ENCODE assay signal across 28 mouse cellular contexts in genomic region chrX:59201146-59201545, GRCm38 (mm10).
"Had no signal": no experiment of that assay in that cellular context is flagged by ENCODE, and none has a peak within 500 bp of the region (broad histone marks: within the 10 kb centered on the region; RNA-seq: fewer than 3 reads in every experiment).

No protein-coding gene starts in this region.

- DNase-seq: left cerebral cortex, postnatal 4 days; liver; liver, embryonic 13.5 days; liver, postnatal 0 days; lung, adult 18-20 months; lung, adult 2 months; lung, embryonic 14.5 days; lung, postnatal 10 days; lung, postnatal 14 days; lung, postnatal 36 days; lung, postnatal 4 days; midbrain, embryonic 14.5 days had no signal

- H3K4me3 ChIP-seq: left cerebral cortex, adult 2 months; limb, embryonic 10.5 days; limb, embryonic 12.5 days; limb, embryonic 13.5 days; limb, embryonic 15.5 days; liver, embryonic 12.5 days; liver, embryonic 13.5 days; liver, embryonic 15.5 days; lung, embryonic 15.5 days; megakaryocyte, embryonic 14.5 days; midbrain, embryonic 10.5 days; midbrain, embryonic 12.5 days; midbrain, embryonic 13.5 days; midbrain, embryonic 15.5 days; myocyte had no signal

- H3K27ac ChIP-seq: left cerebral cortex, adult 2 months; limb, embryonic 10.5 days; limb, embryonic 12.5 days; limb, embryonic 13.5 days; limb, embryonic 15.5 days; liver, embryonic 12.5 days; liver, embryonic 13.5 days; liver, embryonic 14.5 days; liver, embryonic 15.5 days; lung, embryonic 15.5 days; macrophage; midbrain, embryonic 10.5 days; midbrain, embryonic 12.5 days; midbrain, embryonic 13.5 days; midbrain, embryonic 15.5 days had no signal
